Mouse (Mus musculus) testis, adult 2 months (tissue): ENCODE data around the gene Colgalt2. TPM values are rescaled to one million over a fixed set of nuclear protein-coding genes. Genes with fewer than 3 reads are reported as not detected.
A peak's percentile ranks its signal among the peaks of the same experiment; 100 is the strongest.

Experiments used
- H3K27ac ChIP-seq: fragments of 200-500 bp; 2 replicates; pipeline ENCODE4 v1.5.1; 2012; ENCODE audit warnings: low read depth, low read length; ENCODE audit not compliant: control insufficient read depth, insufficient read depth
- H3K27me3 ChIP-seq: fragments of 200-500 bp; 2 replicates; pipeline ENCODE4 v1.6.1; 2012; ENCODE audit warnings: mild to moderate bottlenecking, low read length, moderate library complexity; ENCODE audit not compliant: control insufficient read depth, insufficient read depth
- H3K36me3 ChIP-seq: fragments of 200-500 bp; 2 replicates; pipeline ENCODE4 v1.6.1; 2012; ENCODE audit warnings: mild to moderate bottlenecking, low read length; ENCODE audit not compliant: control insufficient read depth, insufficient read depth
- H3K4me1 ChIP-seq: fragments of 200-500 bp; 2 replicates; pipeline ENCODE4 v1.6.1; 2012; ENCODE audit warnings: low read length; ENCODE audit not compliant: control insufficient read depth, insufficient read depth
- H3K4me3 ChIP-seq: fragments of 200-500 bp; 2 replicates; pipeline ENCODE4 v1.5.1; 2012; ENCODE audit warnings: low read depth, mild to moderate bottlenecking, low read length, moderate library complexity, mixed read lengths; ENCODE audit not compliant: control insufficient read depth
- CTCF ChIP-seq: fragments of 200-500 bp; IDR thresholded peaks from 2 replicates; pipeline ENCODE4 v1.5.1; 2012; ENCODE audit warnings: low read depth, mild to moderate bottlenecking, inconsistent platforms, low read length, moderate library complexity; ENCODE audit not compliant: control insufficient read depth, insufficient read depth, insufficient replicate concordance
- POLR2A ChIP-seq: fragments of 200-500 bp; IDR thresholded peaks from 2 replicates; pipeline ENCODE4 v1.6.1; 2012; ENCODE audit warnings: low read depth, mild to moderate bottlenecking, inconsistent platforms, low read length, moderate library complexity; ENCODE audit not compliant: control insufficient read depth
- polyA plus RNA-seq: library from polyadenylated mRNA; depleted of rRNA; stranded (reverse); fragments of >200 nt; gene quantifications from 2 replicates; pipeline ENCODE4 v1.2.3, GENCODE M21; 2012; rRNA removed

The Colgalt2 gene
- polyA plus RNA-seq, 1 experiment = 0.07 TPM

- TF ChIP-seq POLR2A = no peak
- TF ChIP-seq CTCF = no peak
- Histone ChIP-seq H3K4me1 (peaks cover 2% of the 10 kb centered on the region; the same call in 1 of the 2 replicates), H3K36me3 (no peaks in the 10 kb centered on the region; the same call in 1 of the 2 replicates), H3K27me3 (no peaks in the 10 kb centered on the region), H3K27ac (peak overlapping the region; percentile 48; the same call in 1 of the 2 replicates), H3K4me3 (no peak overlapping the region)
Observed at GRCm38 (mm10) chr1:152555944-152556573, 156.4 kb downstream of the Colgalt2 start.

DNA sequence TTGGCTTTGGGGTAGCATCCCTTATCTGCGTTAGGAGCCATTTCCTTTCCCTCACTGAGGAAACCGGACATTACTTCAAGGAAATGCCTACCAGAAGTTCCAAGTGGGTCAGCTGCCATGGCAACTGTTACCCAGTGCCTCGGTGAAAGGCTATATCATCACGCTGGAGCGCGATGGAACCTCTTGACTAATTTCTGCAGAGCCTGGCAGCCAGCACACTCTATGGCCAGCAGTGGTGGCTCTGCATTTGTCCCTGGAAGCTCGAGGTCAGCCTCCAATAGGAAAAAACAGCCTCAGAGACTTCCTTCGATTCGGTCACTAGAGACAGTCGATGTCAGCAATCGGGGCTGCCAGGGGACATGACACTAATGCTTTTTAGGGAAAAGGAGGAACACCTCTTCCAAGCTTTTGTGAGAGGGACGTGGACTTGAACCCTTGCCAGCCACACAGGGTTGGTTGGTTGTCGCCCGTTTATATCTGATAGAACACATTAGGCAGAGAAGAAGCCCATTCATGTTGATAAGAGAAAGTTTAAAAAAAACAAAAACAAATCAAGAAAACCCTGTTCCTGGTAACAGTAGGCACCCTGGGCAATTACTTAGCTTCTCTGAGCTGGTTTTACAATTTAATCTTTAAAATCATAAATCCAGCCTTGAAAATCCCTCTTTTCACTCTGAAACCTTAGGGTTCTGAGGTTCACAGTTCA, 157.1 kb downstream of the Colgalt2 start:
- H3K27ac ChIP-seq = no peak overlapping the region; the same call in 1 of the 2 replicates
- H3K4me3 ChIP-seq = no peak overlapping the region
- H3K36me3 ChIP-seq = no peaks in the 10 kb centered on the region; the same call in 1 of the 2 replicates
- TF ChIP-seq POLR2A (no peak), CTCF (no peak)
- no peaks in the 10 kb centered on the region for H3K27me3 ChIP-seq
- peaks cover 2% of the 10 kb centered on the region; the same call in 1 of the 2 replicates for H3K4me1 ChIP-seq

Other genes with a start within 250 kb of the Colgalt2 start
- 6.2 and 8.2 TPM in 2 replicates for gene Tsen15, start 13.1 kb upstream of the Colgalt2 start, polyA plus RNA-seq